Mouse (Mus musculus) embryonic stem cell, embryonic (primary cell): ENCODE measurements around the gene Tfcp2l1.

ENCODE experiments used
- CTCF ChIA-PET, 4 experiments: fragments of 300-600 bp in 2 of 4; fragments of 350-600 bp in 2 of 4; sonication (Branson Sonifier 250); formaldehyde crosslinking; loops; one replicate each; lab custom pipeline; 2022; ENCODE audit warnings: inconsistent platforms in 2 of 4; lab: Charles Lee
- POLR2A ChIA-PET, 4 experiments: fragments of 300-600 bp in 2 of 4; fragments of 350-600 bp in 2 of 4; sonication (Branson Sonifier 250); formaldehyde crosslinking; loops; one replicate each; lab custom pipeline; 2022; ENCODE audit warnings: antibody characterized with exemption in 4 of 4, inconsistent platforms in 1 of 4; lab: Charles Lee

Gene Tfcp2l1

DNA sequence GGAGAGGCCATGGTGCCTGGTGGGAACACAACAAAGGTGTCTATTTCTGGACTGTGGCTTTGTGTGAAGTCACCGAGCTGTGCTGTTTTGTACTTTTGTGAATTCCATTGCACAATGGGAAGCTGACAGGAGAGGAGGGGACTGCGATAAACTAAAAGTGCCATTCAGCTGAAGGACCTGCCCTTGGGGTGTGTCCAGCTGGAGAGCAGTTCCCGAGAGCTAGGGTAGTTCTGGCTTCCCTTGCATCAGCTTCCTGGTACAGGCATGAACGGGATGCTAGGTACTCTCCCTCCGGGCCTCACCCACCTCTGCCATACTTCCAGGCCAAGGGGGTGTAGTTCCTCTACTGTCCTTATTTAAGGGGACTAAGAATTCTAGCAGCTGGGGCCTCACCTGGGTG lies 62.1 kb downstream of the Tfcp2l1 start:
- ChIA-PET CTCF (interaction anchor here in 1 of 4 experiments (0.6 to 1.0 kb wide), 2 partner anchors 69 to 81 kb away, joined by 3 to 8 read pairs; no protein-coding TSS in a partner anchor), POLR2A (interaction anchor here in 3 of 4 experiments (0.6 to 3.8 kb wide), 46 partner anchors 8 to 386 kb away, joined by 3 to 54 read pairs (median 4); partner anchors contain the start of gene Tfcp2l1 (in 3 of the 3))

DNA sequence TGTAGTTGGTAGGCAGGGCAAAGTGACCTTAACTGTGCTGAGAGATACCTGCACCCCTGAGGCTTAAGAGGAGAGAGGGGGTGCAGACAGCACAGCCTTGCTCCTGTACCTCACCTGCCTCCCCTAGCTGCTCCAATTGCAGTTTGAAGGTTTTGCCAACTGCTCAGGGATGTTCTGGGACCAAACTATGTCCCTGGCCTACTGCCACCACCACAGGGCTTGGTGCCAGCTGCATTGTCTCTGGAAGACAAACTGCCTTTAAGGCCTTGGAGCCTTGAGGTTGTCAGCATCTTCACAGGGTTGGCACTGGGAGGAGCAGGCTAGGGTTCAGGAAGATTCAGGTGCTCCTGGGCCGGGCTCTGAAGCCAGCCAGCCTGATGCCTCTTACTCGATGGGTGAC lies 66.7 kb downstream of the Tfcp2l1 start:
- CTCF ChIA-PET = no interaction called here
- POLR2A ChIA-PET = interaction anchor here in 3 of 4 experiments (0.6 to 1.2 kb wide), 4 partner anchors 9 to 236 kb away, joined by 3 read pairs; no protein-coding TSS in a partner anchor

DNA sequence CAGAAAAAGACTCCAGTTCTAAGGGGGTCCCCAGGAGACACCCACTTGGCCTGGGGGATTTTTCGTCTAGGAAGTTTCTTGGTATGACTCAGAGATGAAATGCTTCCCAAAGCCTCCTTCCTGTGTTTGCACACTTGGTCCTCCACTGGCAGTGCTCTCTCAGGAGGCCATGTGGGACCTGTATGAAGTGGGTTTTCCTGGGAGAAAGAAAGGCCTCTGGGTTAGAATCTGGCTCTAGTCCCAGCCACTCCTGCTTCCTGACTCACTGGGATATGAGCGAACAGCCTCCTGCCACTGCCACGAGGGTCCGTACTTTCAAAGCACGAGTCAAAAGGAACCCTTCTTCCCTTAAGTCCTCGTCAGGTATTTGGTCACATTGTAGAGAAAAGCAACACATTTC lies 70.2 kb downstream of the Tfcp2l1 start:
- ChIA-PET CTCF (no interaction called here), POLR2A (interaction anchor here in 2 of 4 experiments (0.5 to 1.7 kb wide), 2 partner anchors 13 to 67 kb away, joined by 4 read pairs; no protein-coding TSS in a partner anchor)

DNA sequence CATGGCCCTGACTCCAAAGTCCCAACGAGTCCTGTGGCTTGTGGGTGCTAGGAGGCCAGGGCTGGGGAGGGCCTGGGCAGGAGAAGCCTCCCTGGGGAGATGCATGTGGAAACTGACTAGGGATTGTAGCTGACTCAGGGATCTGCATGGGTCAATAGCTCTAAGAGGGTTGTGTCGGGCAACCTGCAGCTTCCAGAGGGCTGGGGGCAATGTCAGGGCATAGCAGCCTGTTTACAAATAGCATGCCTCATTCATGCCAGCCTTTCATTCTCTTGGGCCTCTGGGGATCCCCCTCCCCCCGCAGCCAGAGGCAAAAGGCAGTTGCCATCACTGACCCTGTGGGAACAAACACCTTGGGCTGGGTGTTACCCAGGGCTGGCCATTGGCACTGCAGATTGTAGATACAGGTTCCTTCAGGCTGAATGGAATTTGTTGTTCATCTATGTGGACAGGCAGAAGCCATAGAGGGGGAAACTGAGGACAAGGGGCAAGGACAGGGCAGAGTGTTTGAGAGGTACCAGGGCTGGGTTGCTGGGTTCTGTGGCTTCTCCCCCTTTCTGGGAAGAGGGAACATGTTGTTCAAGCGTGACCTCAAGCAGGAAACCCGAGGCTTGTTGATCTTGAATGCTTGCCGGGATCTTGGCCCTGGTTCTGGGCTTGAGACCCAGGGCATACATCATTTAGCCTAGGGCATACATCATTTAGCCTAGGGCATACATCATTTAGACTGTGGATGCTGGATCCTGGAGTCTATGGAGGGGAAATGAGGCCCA lies 71.6 kb downstream of the Tfcp2l1 start:
- ChIA-PET POLR2A (interaction anchor here in 1 of 4 experiments (1.4 kb wide), 1 partner anchor 21 kb away, joined by 5 read pairs; no protein-coding TSS in a partner anchor), CTCF (no interaction called here)

DNA sequence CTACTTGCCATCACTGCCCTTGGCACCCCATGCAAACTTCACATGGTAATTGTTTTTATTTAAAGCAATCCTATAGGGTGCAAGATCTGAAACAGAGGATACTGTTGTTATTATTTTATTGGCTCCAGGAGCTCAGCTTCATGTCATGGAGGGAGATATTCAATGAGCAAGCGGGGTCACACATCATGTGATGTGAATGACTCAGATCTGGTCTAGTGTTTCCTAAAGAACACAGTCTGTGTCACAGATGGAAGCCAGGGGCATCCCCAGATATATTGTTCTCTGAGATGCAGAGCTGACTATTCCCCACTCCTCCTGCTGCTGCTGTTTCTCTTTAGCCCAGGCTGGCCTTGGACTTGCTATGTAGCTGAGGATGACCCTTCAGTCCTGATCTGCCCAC lies 72.2 kb downstream of the Tfcp2l1 start:
- ChIA-PET CTCF (interaction anchor here in 1 of 4 experiments (0.7 kb wide), 1 partner anchor 577 kb away, joined by 3 read pairs; no protein-coding TSS in a partner anchor), POLR2A (interaction anchor here in 1 of 4 experiments (1.3 kb wide), 1 partner anchor 54 kb away, joined by 3 read pairs; no protein-coding TSS in a partner anchor)

DNA sequence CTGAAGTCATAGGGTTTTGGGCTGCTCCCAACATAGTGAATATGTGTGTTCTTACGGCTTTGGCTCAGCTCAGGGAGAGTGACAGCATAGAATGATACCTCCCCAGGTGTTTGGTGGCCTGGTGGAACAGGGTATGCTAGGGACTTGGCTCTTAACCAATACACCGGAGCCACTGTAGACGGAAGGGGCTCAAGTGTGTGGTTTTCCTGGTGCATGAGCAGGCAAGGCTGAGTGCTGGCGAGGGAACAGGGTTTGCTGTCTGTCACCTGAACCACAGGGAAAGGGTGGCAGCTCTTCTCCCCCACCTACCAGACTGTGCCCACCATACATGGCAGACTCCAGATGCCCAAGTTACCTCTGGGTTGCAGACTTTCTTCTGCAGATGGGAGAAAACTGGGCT lies 83.9 kb downstream of the Tfcp2l1 start:
- ChIA-PET POLR2A (interaction anchor here (0.6 to 2.6 kb wide), 13 partner anchors 9 to 404 kb away, joined by 3 to 6 read pairs (median 3); no protein-coding TSS in a partner anchor), CTCF (interaction anchor here in 1 of 4 experiments (0.6 kb wide), 1 partner anchor 99 kb away, joined by 4 read pairs; no protein-coding TSS in a partner anchor)

DNA sequence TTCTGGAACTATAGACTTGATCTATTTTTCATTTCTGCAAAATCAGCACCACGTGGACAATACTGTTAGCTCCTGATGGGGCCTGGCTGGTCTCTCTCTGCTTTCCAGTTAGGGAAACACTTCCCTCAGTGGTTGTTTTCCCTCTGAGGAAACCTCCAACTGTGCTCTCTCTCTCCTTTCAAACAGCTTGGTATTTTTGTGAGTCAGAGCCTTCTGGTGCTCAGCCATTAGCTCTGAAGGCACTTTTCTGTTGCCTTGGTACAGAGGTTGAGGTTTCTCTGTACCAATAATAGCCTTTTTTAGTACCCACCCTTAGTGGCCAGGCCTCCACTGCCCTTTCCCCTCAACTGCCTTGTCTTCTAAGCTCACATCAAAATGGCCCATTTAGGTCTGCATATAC lies 88.5 kb downstream of the Tfcp2l1 start:
- POLR2A ChIA-PET = interaction anchor here in 3 of 4 experiments (0.5 to 2.7 kb wide), 8 partner anchors 14 to 1356 kb away, joined by 3 to 10 read pairs (median 3); partner anchors contain the start of gene Tfcp2l1 (in 1 of the 3)
- CTCF ChIA-PET = interaction anchor here in 1 of 4 experiments (0.6 to 1.3 kb wide), 3 partner anchors 44 to 1852 kb away, joined by 3 to 5 read pairs (median 4); no protein-coding TSS in a partner anchor

DNA sequence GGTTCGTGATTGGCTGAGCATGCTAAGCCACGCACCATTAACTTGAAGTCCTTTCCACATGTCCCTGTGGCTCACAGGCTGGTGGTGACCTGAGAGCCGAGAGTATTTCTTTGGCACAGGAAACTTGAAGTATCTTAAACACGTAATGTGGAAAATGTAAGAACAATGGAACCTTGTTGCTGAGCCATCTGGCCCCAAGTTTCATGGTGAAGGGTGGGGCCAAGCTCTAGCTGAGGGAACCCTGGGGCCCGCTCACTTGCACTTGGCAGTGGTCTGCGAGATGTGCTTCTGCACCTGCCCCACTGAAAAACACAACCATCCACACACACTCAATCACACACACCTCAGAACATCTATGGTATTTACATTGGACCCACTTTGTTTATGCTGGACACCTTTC lies 90.3 kb downstream of the Tfcp2l1 start:
- POLR2A ChIA-PET = interaction anchor here in 1 of 4 experiments (1.1 to 2.7 kb wide), 3 partner anchors 10 to 87 kb away, joined by 3 to 10 read pairs (median 5); no protein-coding TSS in a partner anchor

DNA sequence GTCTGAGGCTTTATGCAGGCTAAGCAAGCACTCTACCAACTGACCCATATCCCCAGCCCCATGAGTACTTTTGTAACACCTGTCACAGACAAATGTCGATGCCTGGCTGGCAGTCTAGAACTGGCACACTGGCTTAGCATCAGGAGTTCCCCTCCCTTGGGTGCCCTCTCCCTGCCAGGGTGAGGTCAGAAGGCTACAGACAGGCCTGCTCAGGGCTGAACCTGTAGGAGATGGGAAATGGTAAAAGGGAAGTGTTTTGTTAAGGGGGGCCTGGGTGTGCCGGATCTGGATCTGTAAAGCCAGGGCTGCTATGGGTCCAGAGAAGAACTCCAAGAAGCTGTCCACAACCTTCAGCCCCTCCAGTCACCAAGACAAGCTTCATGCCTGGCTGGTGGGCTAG lies 92.0 kb downstream of the Tfcp2l1 start:
- CTCF ChIA-PET = no interaction called here
- POLR2A ChIA-PET = interaction anchor here (0.8 to 2.6 kb wide), 12 partner anchors 8 to 395 kb away, joined by 3 to 16 read pairs (median 4); no protein-coding TSS in a partner anchor

More for the DNA sequence above, 90.3 kb downstream of the Tfcp2l1 start:
- CTCF ChIA-PET = interaction anchor here in 1 of 4 experiments (0.5 kb wide), 1 partner anchor 710 kb away, joined by 7 read pairs; no protein-coding TSS in a partner anchor

DNA sequence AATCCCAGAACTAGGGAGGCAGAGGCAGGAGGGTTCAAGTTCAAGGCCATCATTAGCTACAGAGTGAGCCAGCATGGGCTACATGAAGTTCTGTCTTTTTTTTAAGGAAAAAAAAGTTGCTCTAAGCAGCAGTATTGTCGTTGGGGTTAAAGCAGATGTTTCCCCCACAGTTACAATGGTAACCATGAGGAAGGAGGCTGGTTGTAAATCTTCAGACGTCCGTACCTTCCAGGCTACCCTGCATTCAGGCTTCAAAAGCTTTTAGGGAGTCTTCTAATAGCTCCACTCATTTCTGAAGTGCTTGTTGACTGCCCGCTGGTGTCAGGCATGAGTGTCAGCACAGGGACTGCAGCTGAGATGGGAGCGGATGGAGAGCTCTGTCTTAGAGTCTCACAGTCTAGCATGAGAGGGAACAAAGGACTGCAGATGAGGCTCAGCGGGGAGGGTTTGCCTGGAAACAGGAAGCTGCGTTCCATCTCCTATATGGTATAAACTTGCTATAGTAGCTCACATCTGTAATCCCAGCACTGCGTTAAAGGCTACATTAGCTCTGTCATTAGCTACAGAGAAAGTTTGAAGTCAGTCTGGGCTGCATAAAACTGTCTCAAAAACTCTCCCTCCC lies 92.8 kb downstream of the Tfcp2l1 start:
- ChIA-PET POLR2A (interaction anchor here (0.6 to 2.6 kb wide), 21 partner anchors 9 to 468 kb away, joined by 3 to 16 read pairs (median 4); partner anchors contain the start of gene Tfcp2l1 (in 1 of the 4)), CTCF (interaction anchor here in 2 of 4 experiments (0.6 to 1.3 kb wide), 3 partner anchors 10 to 48 kb away, joined by 3 to 6 read pairs (median 3); no protein-coding TSS in a partner anchor)

DNA sequence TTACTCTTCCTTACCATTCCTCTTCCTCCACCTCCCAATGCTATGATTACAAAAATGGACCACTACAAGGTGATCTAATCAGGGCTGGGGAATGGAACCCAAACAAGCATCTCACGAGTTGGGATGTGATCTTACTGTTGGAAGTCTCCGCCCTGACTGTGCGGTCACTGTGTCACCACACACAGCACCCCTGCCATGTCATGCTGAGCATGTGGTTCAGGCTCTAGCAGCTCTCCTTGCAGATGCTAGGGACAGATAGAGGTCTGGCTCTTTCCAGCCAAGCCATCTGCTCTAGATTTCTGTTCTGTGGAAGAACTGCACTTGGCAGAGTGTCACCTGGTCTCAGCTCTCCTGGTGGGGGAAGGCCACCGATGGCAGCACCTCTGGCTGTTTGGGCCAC lies 99.3 kb downstream of the Tfcp2l1 start:
- ChIA-PET POLR2A (interaction anchor here in 2 of 4 experiments (1.0 to 1.1 kb wide), 3 partner anchors 10 to 53 kb away, joined by 3 read pairs; no protein-coding TSS in a partner anchor), CTCF (no interaction called here)

DNA sequence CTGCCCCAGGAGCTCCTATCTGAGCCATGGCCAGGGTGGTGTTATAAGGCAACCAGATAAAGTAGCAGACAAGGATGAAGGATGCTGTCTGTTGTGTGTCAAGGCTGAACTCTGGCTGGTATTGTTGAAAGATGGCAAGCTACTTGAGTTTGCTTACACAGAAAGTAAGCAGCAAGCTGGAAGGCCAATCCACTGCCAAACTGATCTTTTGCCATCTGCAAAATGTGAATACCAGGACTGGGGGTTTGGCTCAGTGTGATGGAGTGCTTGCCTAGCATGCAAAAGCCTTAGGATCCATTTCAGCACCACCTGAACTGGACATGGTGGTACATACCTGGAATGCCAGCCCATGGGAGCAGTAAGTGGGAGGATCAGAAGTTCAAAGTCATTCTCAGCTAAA lies 101.1 kb downstream of the Tfcp2l1 start:
- ChIA-PET POLR2A (interaction anchor here in 3 of 4 experiments (0.6 to 4.1 kb wide), 25 partner anchors 8 to 270 kb away, joined by 3 to 36 read pairs (median 5); partner anchors contain the start of gene Tfcp2l1 (in 2 of the 3)), CTCF (interaction anchor here in 1 of 4 experiments (2.7 kb wide), 1 partner anchor 29 kb away, joined by 6 read pairs; no protein-coding TSS in a partner anchor)
